Mouse (Mus musculus) heart, adult 18-20 months (tissue): Measurements from ENCODE around the gene Slc12a3. TPM values are rescaled to one million over a fixed set of nuclear protein-coding genes. Genes with fewer than 3 reads are reported as not detected.
"Not testable (repeated sequence)": the region's sequence is repeated elsewhere in the genome, so short reads cannot be mapped to it uniquely, and the experiment has no call there.

Source experiments
- DNase-seq, 2 experiments: peaks; one replicate each; pipeline ENCODE4 v3.0.0; 2021 to 2022; ENCODE audit warnings: mixed read lengths in 1 of 2
- microRNA-seq, 2 experiments: library from miRNA; unstranded; fragments of <30 nt; microRNA quantifications; one replicate each; pipeline ENCODE4 v1.2.0; 2022
- total RNA-seq, 2 experiments: library from RNA; stranded (reverse); gene quantifications; 2 replicates each; pipeline ENCODE4 v1.2.3; 2021

Gene Slc12a3
- total RNA-seq, 2 experiments from 2014 or later: 0.12 to 0.41 TPM

DNA sequence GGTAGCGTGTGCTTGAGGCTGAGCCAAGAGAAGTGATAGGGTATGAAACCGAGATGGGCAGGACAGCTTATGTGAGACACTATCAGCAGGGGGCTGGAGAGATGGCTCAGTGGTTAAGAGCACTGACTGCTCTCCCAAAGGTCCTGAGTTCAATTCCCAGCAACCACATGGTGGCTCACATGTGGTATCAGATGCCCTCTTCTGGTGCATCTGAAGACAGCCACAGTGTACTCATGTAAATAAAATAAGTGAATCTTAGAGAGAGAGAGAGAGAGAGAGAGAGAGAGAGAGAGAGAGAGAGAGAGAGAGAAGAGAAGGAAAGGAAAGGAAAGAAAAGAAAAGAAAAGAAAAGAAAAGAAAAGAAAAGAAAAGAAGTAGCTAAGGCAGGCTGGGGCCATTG, 71.0 kb downstream of the Slc12a3 start:
- not testable (repeated sequence) for DNase-seq

DNA sequence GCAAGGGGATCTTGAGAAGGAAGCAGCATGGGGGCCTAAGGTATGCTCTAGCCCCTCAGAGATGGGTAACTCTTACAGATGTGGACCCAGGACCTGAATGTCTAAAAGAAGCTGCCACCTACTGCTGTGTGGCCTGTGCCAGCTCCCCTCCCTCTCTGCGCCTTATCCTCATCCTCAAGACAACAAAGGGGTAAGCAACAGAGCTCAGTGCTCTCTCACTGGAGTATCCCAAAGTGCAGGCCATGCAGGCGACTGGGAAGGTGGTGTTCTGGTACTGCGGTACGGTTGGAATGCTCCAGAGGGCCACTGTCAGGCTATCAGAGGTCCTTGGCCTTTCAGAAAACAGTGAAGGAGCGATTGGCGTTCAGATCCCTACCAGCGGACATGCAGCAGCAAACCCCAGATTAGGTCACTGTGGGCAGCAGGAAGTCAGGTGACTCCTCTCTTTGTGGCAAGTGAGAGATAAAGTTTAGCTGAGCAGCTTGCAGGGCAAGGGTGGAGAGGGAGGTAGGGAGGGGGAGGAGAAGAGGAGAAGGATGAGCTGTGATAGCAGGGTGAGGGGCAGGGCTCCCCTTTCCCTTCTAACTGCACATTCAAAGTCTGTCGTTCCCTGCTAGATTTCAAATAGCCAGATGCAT, 79.6 kb downstream of the Slc12a3 start:
- no peak for DNase-seq

DNA sequence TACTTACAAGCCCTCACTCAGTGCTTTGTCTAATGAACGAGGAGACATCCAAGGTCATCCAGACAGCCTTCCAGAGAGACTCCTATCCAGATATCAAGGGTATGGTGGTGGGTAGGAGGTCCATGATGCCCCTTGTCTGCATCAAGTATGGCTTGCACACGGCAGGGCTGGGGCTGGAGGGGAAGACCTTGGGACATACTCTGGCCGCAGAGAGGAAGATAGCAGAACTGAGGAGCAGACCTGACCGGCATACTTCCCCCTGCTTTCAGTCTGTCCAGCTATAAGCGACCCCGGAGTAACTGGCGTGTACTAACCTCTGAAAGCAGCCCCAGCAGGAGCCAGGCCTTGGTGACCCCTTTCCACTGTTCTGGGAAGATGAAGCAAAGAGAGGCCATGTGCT, 80.5 kb downstream of the Slc12a3 start:
- no peak for DNase-seq

DNA sequence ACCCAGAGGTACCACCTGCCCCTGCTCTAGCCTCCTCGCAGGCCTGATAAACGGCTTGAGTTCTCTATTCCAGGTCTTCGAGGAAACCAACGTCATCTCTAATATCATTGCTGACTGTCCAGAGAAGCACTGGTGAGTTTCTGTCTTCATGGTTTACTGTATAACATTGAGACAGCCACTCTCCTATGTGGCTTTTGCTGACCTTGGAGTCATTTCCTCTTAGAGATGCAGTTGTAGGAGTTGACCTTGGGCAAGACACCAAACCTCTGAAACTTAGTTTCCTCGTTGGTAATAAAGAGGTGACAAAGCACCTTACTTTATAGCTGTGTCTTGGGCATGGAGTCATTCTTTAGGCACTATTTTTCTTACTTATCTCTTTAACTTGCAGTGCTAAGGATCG, 83.5 kb downstream of the Slc12a3 start:
- DNase-seq: no peak

DNA sequence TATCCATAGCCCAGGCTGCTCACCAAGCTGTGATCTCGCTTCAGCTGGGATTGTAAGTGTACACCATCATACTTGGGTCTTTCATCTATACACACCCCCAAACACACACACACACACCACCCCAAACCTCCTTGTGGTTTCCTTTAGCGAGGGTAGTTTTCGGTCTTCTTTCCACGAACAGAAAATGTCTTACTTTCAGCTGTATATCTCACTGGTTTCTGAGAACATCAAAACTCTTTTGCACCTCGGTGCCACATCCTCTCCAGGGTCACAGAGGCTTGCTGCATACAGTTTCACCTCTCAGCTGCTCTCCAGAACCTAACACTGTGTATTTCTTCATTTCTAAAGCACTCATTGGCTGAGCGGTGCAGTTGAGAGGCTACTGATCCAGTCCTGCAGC, 84.5 kb downstream of the Slc12a3 start:
- DNase-seq: no peak

DNA sequence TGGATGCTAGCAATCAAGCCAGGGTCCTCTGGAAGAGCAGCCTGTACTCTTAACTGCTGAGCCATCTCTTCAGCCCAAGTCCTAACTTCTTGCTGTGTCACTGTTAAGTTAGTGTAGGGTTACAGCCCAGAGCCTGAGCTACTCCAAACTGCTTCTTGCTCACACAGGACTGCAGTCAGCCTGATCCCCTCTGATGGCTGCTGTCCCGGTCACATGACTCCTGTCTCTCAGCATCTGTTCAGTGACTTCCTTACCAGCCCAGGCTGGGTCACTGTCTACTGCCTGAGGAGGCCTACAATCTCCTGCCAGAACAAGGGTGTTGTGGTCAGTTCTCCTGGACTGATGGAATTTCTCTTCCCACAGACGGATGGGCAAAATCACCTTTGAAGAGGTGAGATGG, 86.2 kb downstream of the Slc12a3 start:
- DNase-seq: no peak

Small RNAs within 50 kb of the gene (microRNA-seq; reads per million reads assigned to microRNA genes)
- gene Mir138-2: 20.0 to 28.1 reads per million in 2 experiments

Other genes with a start within 250 kb of the Slc12a3 start
- 10 to 100 TPM in 1 of 2 experiments, 1 to 10 TPM in 1; 7.6 to 10.1 TPM for gene Bbs2, start 230.3 kb upstream of the Slc12a3 start, total RNA-seq
- gene Mt4, start 192.0 kb upstream of the Slc12a3 start, total RNA-seq: not detected
- gene Mt3, start 176.6 kb upstream of the Slc12a3 start, total RNA-seq: 1 to 10 TPM; 2.2 to 2.4 TPM
- 10 to 100 TPM; 24.4 to 89.7 TPM for gene Mt2, start 156.5 kb upstream of the Slc12a3 start, total RNA-seq
- gene Mt1, start 150.1 kb upstream of the Slc12a3 start, total RNA-seq: 100 to 1,000 TPM; 240 to 413 TPM
- 10 to 100 TPM; 15.6 to 16.2 TPM for gene Nup93, start 114.6 kb upstream of the Slc12a3 start, total RNA-seq
- 100 to 1,000 TPM; 204 to 275 TPM for gene Herpud1, start 57.2 kb downstream of the Slc12a3 start, total RNA-seq
- gene Nlrc5, start 105.2 kb downstream of the Slc12a3 start, total RNA-seq: 1 to 10 TPM; 4.0 to 8.8 TPM
- gene Cpne2, start 203.8 kb downstream of the Slc12a3 start, total RNA-seq: 1 to 10 TPM; 3.8 to 3.9 TPM